Mouse (Mus musculus) layer of hippocampus, adult 8-10 months (tissue): ENCODE data around the gene Kirrel2. TPM values are rescaled to one million over a fixed set of nuclear protein-coding genes. Genes with fewer than 3 reads are reported as not detected.

Source experiments
- DNase-seq, 2 experiments: peaks; one replicate each; pipeline ENCODE4 v3.0.0; 2022; ENCODE audit warnings: low spot score in 2 of 2
- total RNA-seq, 4 experiments: library from RNA; stranded (reverse); gene quantifications; 2 replicates each; pipeline ENCODE4 v1.2.4; 2022

Gene Kirrel2
- total RNA-seq, 4 experiments from 2014 or later: 9.6 to 13.7 (median 11.2) TPM

GRCm38 (mm10) chr7:30453327-30453726 is 4.2 kb downstream of the Kirrel2 start:
- no peak for DNase-seq

- no peak for DNase-seq
Observed at GRCm38 (mm10) chr7:30450241-30450640, 7.2 kb downstream of the Kirrel2 start.

DNA sequence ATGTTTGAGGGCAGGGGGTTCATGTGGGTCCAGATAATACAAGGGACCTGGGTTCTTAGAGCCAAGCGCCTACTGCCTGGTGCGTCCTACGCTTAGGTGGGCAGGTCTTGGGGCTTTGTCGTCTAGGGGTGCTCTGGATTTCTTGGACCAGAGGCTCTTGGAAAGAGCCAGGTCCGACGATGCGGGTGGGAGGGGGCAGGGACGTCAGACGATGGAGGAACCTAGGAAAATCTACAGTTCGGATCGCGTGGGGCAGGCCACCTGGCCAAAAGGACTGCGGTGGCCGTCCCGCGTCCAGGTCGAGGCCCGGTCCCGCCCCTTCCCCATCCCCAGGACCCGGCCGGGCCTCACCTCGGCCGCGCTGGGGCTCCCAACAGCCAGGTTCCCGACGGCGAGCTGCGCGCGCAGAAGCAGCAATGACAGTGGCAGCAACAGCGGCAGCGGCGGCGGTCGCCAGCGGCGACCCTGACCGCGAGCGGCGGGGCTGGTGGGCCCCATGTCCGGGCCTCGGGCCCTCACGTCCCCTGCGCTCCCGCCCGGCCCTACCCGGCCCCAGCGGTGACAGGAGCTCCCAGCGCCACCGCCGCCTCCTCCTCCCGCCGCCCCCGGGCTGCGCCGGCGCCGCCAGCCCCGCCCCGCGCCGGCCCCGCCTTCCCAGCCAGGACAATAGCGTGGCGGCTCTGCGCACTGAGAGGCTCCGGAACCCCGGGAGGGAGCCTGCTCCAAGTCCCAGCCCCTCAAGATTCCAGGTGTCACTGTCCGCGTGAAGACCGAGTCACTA is 12.3 kb downstream of the Kirrel2 start, which contains the start of gene Aplp1:
Aplp1 (minus strand) TSS at position 565 of the 781 bp plus-strand sequence.
- peak in 1 of 2 experiments; percentile 76 for DNase-seq

DNA sequence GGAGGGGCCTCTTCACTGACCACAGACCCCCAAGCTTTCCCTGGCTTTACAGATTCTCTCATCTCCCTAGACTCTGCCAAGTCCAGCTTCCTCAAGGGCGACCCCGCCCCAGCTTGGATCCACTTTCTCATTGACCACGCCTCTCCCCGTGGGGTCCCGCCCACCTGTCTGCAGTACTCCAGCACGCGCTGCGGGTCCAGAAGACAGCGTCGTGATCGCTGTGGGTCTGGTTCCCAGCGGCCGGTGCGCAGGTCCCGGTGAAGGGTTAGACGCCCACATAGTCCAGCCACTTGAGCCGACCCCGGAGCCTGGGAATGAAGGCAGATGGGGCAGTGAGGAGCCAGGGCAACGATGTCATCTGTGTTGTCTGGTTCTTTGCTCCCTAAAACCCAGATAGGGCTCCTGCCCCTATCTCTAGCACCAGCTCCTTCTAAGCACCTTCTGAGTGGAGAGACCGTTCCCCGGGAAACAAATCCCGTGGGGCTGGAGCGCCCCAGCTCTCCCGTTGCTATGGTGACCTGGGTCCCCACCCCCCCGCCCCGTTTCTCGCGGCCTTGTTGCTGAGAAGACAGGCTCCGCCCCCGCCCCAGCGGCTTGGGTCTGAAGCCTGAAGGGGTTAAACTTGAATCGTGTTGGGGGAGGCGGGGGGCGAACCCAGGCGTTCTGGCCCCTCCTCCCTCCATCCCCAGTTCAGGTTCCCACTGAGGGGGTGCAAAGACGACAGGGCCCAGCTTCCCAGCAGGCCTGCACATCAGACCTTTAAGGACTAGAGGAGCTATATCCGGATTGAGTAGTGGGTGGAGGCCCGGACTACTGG is 13.1 kb downstream of the Kirrel2 start:
- DNase-seq: peak; percentile 71 to 76

DNA sequence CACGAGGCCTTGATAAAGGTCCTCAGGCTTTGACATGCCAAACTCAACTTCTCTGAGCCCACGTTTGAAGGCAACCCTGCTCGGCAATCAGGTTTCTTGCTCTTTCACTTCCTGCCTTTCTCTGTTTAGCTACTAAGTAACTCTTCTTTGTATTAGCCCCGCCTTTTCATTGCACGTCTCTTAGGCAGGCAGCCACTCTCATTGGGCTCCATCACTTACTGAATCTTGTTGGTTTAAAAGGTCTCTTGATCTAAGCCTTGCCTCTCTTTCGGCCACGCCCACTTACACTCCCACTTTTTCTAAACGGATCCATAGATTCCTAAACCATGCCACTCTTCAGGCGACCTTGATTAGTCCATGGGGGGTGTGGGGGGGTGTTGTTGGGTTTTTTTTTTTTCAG is 13.8 kb downstream of the Kirrel2 start:
- no peak for DNase-seq

DNA sequence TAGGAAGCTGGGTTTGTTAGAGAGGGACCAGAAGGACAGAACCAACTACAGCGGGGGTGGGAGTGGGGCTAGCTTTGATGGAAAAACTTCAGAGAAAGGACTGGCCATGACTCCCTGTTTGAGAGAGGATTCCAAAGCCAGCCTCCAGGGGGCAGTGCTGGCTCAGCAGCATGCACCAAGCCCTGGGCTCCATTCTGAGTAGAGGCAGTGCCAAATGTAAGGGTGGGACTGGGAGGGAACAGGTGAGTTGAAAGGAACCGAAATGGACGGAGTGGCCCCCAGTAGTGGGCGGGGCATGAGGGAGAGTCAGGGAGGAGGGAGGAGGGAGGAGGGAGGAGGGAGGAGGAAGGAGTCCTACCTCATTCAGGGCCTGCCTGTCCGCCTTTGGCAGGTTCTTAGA is 16.8 kb downstream of the Kirrel2 start:
- peak in 1 of 2 experiments; percentile 62 for DNase-seq

DNA sequence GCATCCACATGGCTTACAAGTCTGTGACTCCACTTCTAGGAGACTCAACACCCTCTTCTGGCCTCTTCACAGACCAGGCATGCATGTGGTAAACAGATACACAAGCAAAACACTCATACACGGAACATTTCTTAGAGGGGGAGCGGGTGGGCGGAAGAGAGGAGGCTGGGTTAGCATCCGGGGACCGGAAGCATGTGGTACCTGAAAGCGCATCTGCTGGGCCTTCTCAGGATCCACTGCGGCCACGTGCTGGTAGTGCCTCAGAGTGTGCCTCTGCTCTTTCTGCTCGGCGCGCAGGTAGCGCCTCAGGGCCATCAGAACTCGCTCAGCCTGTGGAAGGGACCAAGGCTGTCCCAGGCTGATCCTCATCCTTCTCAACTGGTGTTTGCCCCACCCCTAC is 17.8 kb downstream of the Kirrel2 start:
- DNase-seq: no peak

GRCm38 (mm10) chr7:30436879-30437278 is 20.6 kb downstream of the Kirrel2 start:
- no peak for DNase-seq

DNA sequence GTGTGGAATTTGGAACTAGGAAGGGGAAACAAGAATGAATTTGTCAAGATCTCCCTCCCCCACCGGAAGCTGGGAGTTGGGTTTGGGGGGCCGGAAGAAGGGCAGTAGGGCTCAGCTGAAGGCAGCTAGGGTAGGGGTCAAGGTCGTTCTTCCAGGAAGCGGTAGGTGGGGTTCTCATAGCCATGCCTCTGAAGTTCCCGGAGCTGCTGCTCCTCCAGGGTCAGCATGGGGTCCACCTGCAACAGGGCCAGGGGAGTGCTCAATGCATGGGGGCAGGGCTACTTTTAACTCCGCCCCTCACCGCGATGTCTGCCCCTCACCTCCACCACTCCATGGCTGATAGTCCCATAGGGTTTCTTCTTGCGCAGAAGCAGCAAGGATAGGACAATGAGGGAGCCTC is 22.3 kb downstream of the Kirrel2 start:
- DNase-seq: no peak

GRCm38 (mm10) chr7:30434701-30435100 is 22.8 kb downstream of the Kirrel2 start:
- no peak for DNase-seq

DNA sequence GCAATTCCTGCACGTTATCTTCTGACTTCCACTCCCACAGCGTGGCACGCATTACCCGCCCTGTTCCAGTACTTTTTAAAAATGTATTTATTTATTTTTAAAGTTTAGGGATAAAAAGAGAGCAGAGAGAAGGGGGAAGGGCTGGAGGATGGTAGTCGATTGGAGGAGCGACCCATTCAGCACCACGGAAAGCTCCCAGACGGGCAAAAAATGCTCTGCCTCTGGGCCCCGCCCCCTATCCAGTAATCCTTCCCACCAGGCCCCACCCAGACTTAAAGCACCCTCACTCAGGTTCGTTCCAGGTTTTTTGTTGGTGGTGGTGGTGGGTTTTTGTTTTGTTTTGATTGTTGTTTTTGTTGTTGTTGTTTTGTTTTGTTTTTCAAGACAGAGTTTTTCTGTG is 23.3 kb downstream of the Kirrel2 start:
- no peak for DNase-seq

GRCm38 (mm10) chr7:30431793-30432192 is 25.7 kb downstream of the Kirrel2 start:
- DNase-seq: peak; percentile 84 to 88

GRCm38 (mm10) chr7:30430191-30430590 is 27.3 kb downstream of the Kirrel2 start:
- no peak for DNase-seq

GRCm38 (mm10) chr7:30429327-30429726 is 28.2 kb downstream of the Kirrel2 start:
- DNase-seq: no peak

DNA sequence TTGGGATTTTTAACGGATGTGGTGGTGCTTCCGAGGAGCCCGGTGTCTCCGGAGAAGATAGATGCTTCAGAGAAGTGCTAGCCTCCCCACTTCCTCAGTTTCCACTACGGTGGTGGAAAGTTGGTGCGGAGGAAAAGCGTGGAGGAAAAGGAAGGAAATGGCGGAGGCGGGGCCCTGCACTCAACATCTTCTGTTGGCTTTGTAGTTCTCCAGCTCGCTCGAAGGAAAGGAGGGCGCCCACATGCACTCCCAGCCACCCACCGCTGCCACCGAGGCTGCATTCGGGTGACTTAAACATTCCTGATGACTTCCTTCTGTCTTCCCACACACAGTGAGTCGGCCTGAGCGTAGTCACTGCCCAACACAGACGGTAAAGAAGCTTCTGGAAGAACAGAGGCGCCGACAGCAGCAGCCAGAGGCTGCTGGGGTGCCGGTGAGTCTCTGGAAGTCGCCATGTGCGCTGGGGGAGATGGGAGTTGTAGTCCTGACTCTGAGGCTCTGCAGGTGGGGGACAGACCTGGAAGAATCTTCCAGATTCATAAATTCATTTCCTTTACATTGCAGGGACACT is 34.3 kb downstream of the Kirrel2 start:
- peak in 1 of 2 experiments; percentile 47 for DNase-seq

GRCm38 (mm10) chr7:30422560-30422959 is 34.9 kb downstream of the Kirrel2 start:
- DNase-seq: no peak

GRCm38 (mm10) chr7:30421890-30422435 is 35.5 kb downstream of the Kirrel2 start:
- peak; percentile 86 to 89 for DNase-seq

DNA sequence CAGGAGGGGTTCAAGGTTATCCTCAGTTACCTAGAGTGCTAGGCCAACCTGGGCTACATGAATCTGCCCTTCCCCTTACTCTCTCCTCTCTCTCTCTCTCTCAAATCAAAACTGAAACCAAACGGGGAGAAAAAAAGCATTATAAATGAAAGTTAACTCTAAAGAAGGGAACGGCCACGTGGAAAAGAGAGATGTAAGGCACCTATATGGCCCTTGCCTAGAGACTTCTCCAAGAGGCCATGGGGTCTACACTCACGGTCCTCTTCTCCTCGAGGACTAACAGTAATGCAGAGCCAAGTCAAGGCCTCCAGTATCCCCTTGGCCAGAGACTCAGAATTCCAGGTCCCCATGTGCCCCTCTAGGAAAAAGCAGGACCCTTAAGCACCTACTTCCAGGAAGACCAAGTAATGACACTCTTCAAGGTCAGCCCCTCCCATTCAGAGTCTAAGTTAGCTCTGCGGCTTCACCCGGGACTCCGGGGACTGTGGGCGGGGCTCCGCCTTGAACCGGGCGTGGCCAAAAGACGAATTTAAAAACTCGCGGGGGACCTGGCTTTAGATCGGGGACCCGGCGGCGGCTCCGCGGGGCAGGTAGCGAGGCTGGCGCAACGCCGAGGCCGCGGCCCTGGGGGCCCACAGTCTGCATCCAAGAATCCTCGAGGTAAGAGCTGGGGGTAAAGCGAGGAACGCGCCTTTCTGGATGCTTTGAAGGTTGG is 36.2 kb downstream of the Kirrel2 start, which contains the start of gene Nfkbid:
Nfkbid (plus strand) TSS at position 558 of the 715 bp plus-strand sequence.
- no peak for DNase-seq

DNA sequence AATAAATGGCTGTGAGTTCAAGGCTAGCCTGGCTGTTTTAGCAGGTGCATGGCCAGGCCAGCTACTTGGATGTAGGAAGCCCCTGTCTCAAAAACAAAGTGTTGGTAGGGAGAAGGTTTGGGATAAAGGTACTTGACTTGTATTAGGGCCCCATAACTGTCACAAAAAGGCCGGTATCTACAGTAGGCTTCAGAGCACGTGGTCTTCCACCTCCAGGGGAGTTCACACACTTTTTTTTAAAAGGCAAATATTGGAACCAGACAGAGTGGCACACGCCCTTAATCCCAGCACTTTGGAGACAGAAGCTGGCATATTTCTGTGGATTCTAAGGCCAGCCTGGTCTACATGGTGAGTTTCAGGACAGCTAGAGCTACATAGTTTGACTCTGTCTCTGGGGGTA is 36.8 kb downstream of the Kirrel2 start:
- no peak for DNase-seq

DNA sequence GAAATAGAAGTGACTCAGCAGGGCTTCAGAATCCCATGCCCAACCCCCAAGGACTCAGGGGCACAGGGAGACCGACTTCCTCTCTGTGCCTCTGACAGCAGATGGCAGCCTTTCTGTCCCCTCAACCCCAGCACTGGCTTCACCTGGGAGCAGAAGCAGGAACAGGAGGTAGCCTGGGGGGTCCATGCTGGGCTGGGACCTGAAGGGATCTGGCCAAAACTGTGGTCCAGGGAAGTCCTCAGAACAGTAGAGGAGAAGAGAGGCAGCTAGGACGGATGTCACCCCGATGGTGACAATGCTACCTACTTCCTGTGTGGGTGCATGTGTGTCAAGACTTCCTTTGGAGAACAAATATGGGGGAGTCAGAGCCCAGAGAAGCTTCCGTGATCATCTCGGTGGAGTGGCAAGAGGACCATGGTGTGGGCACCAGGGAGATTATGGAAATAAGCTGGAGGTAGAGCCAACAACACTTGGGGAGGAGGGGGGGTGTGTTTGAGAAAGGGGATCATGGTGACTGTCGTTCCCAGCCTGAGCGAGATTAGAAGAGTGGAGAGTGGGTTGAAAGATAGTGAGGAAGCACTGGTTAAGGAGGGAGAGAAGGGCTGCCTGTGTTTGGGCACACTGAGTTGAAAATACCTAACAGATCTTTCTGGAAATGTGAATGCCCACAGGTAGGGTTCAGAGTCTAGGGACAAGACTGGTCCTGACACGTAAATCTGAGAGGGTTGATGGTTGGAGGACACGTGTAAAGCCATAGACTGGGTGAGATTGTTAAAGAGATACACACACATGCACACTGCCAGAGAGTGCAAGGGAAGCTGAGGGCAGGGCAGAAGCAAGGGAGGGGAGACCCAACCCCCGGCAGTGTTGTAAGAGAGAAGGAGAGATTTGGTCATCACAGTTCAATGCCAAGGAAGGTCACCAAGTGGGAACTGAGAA is 37.7 kb downstream of the Kirrel2 start, which contains the start of gene Hcst:
Hcst (minus strand) TSS at position 294 of the 939 bp plus-strand sequence.
- DNase-seq: no peak
